Mouse (Mus musculus): ENCODE measurements around the gene Cep78. TPM values are rescaled to one million over a fixed set of nuclear protein-coding genes. Genes with fewer than 3 reads are reported as not detected.

Cep78 gene
- polyA plus RNA-seq, 1 experiment = 4.0 TPM

GRCm38 (mm10) chr19:15962313-15962712, 22.5 kb downstream of the Cep78 start:
- Histone ChIP-seq H3ac (ENCODE audit: control insufficient read depth, insufficient read length) (no peak overlapping the region), H3K4me3 (no peak overlapping the region), H3K27me3 (ENCODE audit: control insufficient read depth, insufficient read depth, insufficient read length) (no peaks in the 10 kb centered on the region), H3K36me3 (ENCODE audit: control insufficient read depth, insufficient read depth) (peaks cover 3% of the 10 kb centered on the region), H3K4me2 (ENCODE audit: low read depth) (no peak overlapping the region), H3K79me2 (ENCODE audit: control insufficient read depth, insufficient read depth) (no peaks in the 10 kb centered on the region)
- no peak for TF ChIP-seq POLR2A (IDR thresholded peaks at IDR 0.05; ENCODE audit: insufficient read length, low read depth)
- TF ChIP-seq POLR2AphosphoS2 (IDR thresholded peaks at IDR 0.05; ENCODE audit: insufficient read length, low read depth) = no peak
- no peak for TF ChIP-seq REST (IDR thresholded peaks at IDR 0.05; ENCODE audit: insufficient read depth, insufficient read length)
- no peak for TF ChIP-seq TCF3 (IDR thresholded peaks at IDR 0.05; ENCODE audit: insufficient read length, low read depth)
- no peak for TF ChIP-seq CEBPB (IDR thresholded peaks at IDR 0.05; ENCODE audit: insufficient read depth, poor library complexity, severe bottlenecking)
- no peak for TF ChIP-seq E2F4 (IDR thresholded peaks at IDR 0.05; ENCODE audit: insufficient read depth)
- TF ChIP-seq MYOD1 (IDR thresholded peaks at IDR 0.05; ENCODE audit: control insufficient read depth in 1 of 3, insufficient read length in 2 of 3, low read depth in 2 of 3) = no peak
- no peak for TF ChIP-seq SRF (IDR thresholded peaks at IDR 0.05; ENCODE audit: control insufficient read depth, insufficient read length, low read depth)
- TF ChIP-seq USF1 (IDR thresholded peaks at IDR 0.05; ENCODE audit: low read depth) = no peak
- TF ChIP-seq TCF12 (IDR thresholded peaks at IDR 0.05; ENCODE audit: insufficient read depth, poor library complexity, severe bottlenecking) = no peak
- TF ChIP-seq MYOG (IDR thresholded peaks at IDR 0.05; ENCODE audit: control insufficient read depth in 1 of 3, insufficient read depth in 1 of 3, insufficient read length in 2 of 3, low read depth in 2 of 3) = no peak
- no peak for TF ChIP-seq MAX (IDR thresholded peaks at IDR 0.05; ENCODE audit: low read depth)

GRCm38 (mm10) chr19:15950225-15950624, 34.6 kb downstream of the Cep78 start:
- Histone ChIP-seq H3K27me3 (ENCODE audit: control insufficient read depth, insufficient read depth, insufficient read length) (no peaks in the 10 kb centered on the region), H3K36me3 (ENCODE audit: control insufficient read depth, insufficient read depth) (no peaks in the 10 kb centered on the region), H3ac (ENCODE audit: control insufficient read depth, insufficient read length) (no peak overlapping the region), H3K4me3 (no peak overlapping the region), H3K79me2 (ENCODE audit: control insufficient read depth, insufficient read depth) (no peaks in the 10 kb centered on the region), H3K4me2 (ENCODE audit: low read depth) (no peak overlapping the region)
- TF ChIP-seq REST (IDR thresholded peaks at IDR 0.05; ENCODE audit: insufficient read depth, insufficient read length) = no peak
- no peak for TF ChIP-seq POLR2A (IDR thresholded peaks at IDR 0.05; ENCODE audit: insufficient read length, low read depth)
- TF ChIP-seq TCF12 (IDR thresholded peaks at IDR 0.05; ENCODE audit: insufficient read depth, poor library complexity, severe bottlenecking) = no peak
- no peak for TF ChIP-seq MYOD1 (IDR thresholded peaks at IDR 0.05; ENCODE audit: control insufficient read depth in 1 of 3, insufficient read length in 2 of 3, low read depth in 2 of 3)
- TF ChIP-seq TCF3 (IDR thresholded peaks at IDR 0.05; ENCODE audit: insufficient read length, low read depth) = no peak
- TF ChIP-seq POLR2AphosphoS2 (IDR thresholded peaks at IDR 0.05; ENCODE audit: insufficient read length, low read depth) = no peak
- no peak for TF ChIP-seq CEBPB (IDR thresholded peaks at IDR 0.05; ENCODE audit: insufficient read depth, poor library complexity, severe bottlenecking)
- TF ChIP-seq USF1 (IDR thresholded peaks at IDR 0.05; ENCODE audit: low read depth) = no peak

DNA sequence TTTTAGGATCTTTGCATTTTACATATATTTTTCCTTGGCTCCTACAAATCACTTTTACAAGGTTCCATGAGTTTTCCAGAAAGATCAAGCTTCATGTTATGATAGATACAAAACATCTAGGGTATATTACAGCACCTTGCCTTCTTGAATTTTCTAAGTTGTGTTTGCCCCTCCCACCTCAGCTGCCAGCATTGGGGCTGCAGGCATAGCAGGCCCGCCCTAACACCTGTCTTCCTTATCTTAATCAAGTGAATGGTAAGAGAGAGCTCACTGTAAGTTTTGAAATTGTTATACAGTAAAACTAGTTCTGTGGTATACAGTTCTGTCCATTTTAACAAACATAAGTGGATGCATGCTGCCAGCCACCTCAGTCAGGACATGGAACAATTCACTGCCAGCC, 35.9 kb downstream of the Cep78 start:
- H3K4me3 ChIP-seq = no peak overlapping the region
- H3K27me3 ChIP-seq (ENCODE audit: control insufficient read depth, insufficient read depth, insufficient read length) = no peaks in the 10 kb centered on the region
- H3ac ChIP-seq (ENCODE audit: control insufficient read depth, insufficient read length) = no peak overlapping the region
- H3K36me3 ChIP-seq (ENCODE audit: control insufficient read depth, insufficient read depth) = no peaks in the 10 kb centered on the region
- TF ChIP-seq CEBPB (IDR thresholded peaks at IDR 0.05; ENCODE audit: insufficient read depth, poor library complexity, severe bottlenecking) (no peak), SRF (IDR thresholded peaks at IDR 0.05; ENCODE audit: control insufficient read depth, insufficient read length, low read depth) (no peak), MYOD1 (IDR thresholded peaks at IDR 0.05; ENCODE audit: control insufficient read depth in 1 of 3, insufficient read length in 2 of 3, low read depth in 2 of 3) (peak in 2 of 3 experiments; percentile 15 to 55), USF1 (IDR thresholded peaks at IDR 0.05; ENCODE audit: low read depth) (no peak), MYOG (IDR thresholded peaks at IDR 0.05; ENCODE audit: control insufficient read depth in 1 of 3, insufficient read depth in 1 of 3, insufficient read length in 2 of 3, low read depth in 2 of 3) (peak in 1 of 3 experiments; percentile 53), MAX (IDR thresholded peaks at IDR 0.05; ENCODE audit: low read depth) (no peak)
- H3K4me2 ChIP-seq (ENCODE audit: low read depth) = no peak overlapping the region
- H3K79me2 ChIP-seq (ENCODE audit: control insufficient read depth, insufficient read depth) = no peaks in the 10 kb centered on the region

GRCm38 (mm10) chr19:15948426-15948825, 36.4 kb downstream of the Cep78 start:
- no peak overlapping the region for H3K4me2 ChIP-seq (ENCODE audit: low read depth)
- H3K36me3 ChIP-seq (ENCODE audit: control insufficient read depth, insufficient read depth) = no peaks in the 10 kb centered on the region
- H3K4me3 ChIP-seq = no peak overlapping the region
- no peaks in the 10 kb centered on the region for H3K79me2 ChIP-seq (ENCODE audit: control insufficient read depth, insufficient read depth)
- no peak overlapping the region for H3ac ChIP-seq (ENCODE audit: control insufficient read depth, insufficient read length)
- no peaks in the 10 kb centered on the region for H3K27me3 ChIP-seq (ENCODE audit: control insufficient read depth, insufficient read depth, insufficient read length)
- no peak for TF ChIP-seq USF1 (IDR thresholded peaks at IDR 0.05; ENCODE audit: low read depth)
- no peak for TF ChIP-seq MYOD1 (IDR thresholded peaks at IDR 0.05; ENCODE audit: control insufficient read depth in 1 of 3, insufficient read length in 2 of 3, low read depth in 2 of 3)
- no peak for TF ChIP-seq TCF3 (IDR thresholded peaks at IDR 0.05; ENCODE audit: insufficient read length, low read depth)
- TF ChIP-seq TCF12 (IDR thresholded peaks at IDR 0.05; ENCODE audit: insufficient read depth, poor library complexity, severe bottlenecking) = no peak

GRCm38 (mm10) chr19:15947237-15947636, 37.6 kb downstream of the Cep78 start, which contains the start of gene Psat1:
Psat1 (minus strand) TSS chr19:15947337.
- H3K27me3 ChIP-seq (ENCODE audit: control insufficient read depth, insufficient read depth, insufficient read length) = no peaks in the 10 kb centered on the region
- H3K79me2 ChIP-seq (ENCODE audit: control insufficient read depth, insufficient read depth) = no peaks in the 10 kb centered on the region
- no peak within 1 kb of the TSS for H3K4me3 ChIP-seq
- no peak for TF ChIP-seq MAX (IDR thresholded peaks at IDR 0.05; ENCODE audit: low read depth)
- no peak for TF ChIP-seq MYOD1 (IDR thresholded peaks at IDR 0.05; ENCODE audit: control insufficient read depth in 1 of 3, insufficient read length in 2 of 3, low read depth in 2 of 3)
- no peak for TF ChIP-seq POLR2A (IDR thresholded peaks at IDR 0.05; ENCODE audit: insufficient read length, low read depth)
- no peak for TF ChIP-seq TCF3 (IDR thresholded peaks at IDR 0.05; ENCODE audit: insufficient read length, low read depth)
- TF ChIP-seq SRF (IDR thresholded peaks at IDR 0.05; ENCODE audit: control insufficient read depth, insufficient read length, low read depth) = no peak
- no peak for TF ChIP-seq TCF12 (IDR thresholded peaks at IDR 0.05; ENCODE audit: insufficient read depth, poor library complexity, severe bottlenecking)
- TF ChIP-seq CEBPB (IDR thresholded peaks at IDR 0.05; ENCODE audit: insufficient read depth, poor library complexity, severe bottlenecking) = no peak
- no peak for TF ChIP-seq REST (IDR thresholded peaks at IDR 0.05; ENCODE audit: insufficient read depth, insufficient read length)
- TF ChIP-seq USF1 (IDR thresholded peaks at IDR 0.05; ENCODE audit: low read depth) = no peak
- no peak for TF ChIP-seq E2F4 (IDR thresholded peaks at IDR 0.05; ENCODE audit: insufficient read depth)
- TF ChIP-seq POLR2AphosphoS2 (IDR thresholded peaks at IDR 0.05; ENCODE audit: insufficient read length, low read depth) = no peak
- no peak for TF ChIP-seq MYOG (IDR thresholded peaks at IDR 0.05; ENCODE audit: control insufficient read depth in 1 of 3, insufficient read depth in 1 of 3, insufficient read length in 2 of 3, low read depth in 2 of 3)
- H3K36me3 ChIP-seq (ENCODE audit: control insufficient read depth, insufficient read depth) = no peaks in the 10 kb centered on the region
- H3K4me2 ChIP-seq (ENCODE audit: low read depth) = no peak within 1 kb of the TSS
- H3ac ChIP-seq (ENCODE audit: control insufficient read depth, insufficient read length) = no peak within 1 kb of the TSS

Measured in myocyte (in vitro differentiated cells).